Mouse (Mus musculus) adrenal gland, postnatal 0 days (tissue): ENCODE data around the gene Akr1c18. TPM values are rescaled to one million over a fixed set of nuclear protein-coding genes. Genes with fewer than 3 reads are reported as not detected.

ENCODE experiments used
- polyA plus RNA-seq: library from polyadenylated mRNA; unstranded; fragments of >200 nt; fragmentation: Nextera tagmentation; extraction: Ambion mirVana; gene quantifications from 2 replicates; pipeline ENCODE4 v1.2.1, GENCODE M21; 2015

Gene Akr1c18
- 48.1 and 52.5 TPM in 2 replicates for polyA plus RNA-seq

DNA sequence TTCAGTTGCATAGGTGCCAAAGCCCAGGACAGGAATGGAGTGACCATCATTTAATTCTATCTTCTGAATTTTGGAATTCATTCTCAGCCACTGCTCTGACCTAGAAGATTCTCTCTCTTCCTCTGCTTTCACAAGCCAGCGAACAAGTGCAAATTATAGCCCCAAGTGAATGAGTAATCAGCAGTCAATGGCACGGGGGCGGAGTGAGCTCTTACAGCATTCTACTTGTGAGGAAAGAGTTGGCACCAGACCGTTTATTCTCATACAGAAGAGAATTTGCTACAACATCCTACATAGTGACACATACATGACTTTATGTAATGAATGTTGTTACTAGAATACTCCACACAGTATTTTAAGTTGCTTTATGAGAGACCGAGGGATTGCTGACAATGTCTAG is at the start of gene Akr1c18:
Gene Akr1c18 (minus strand): TSS at position 137 of the 400 bp plus-strand sequence.

DNA sequence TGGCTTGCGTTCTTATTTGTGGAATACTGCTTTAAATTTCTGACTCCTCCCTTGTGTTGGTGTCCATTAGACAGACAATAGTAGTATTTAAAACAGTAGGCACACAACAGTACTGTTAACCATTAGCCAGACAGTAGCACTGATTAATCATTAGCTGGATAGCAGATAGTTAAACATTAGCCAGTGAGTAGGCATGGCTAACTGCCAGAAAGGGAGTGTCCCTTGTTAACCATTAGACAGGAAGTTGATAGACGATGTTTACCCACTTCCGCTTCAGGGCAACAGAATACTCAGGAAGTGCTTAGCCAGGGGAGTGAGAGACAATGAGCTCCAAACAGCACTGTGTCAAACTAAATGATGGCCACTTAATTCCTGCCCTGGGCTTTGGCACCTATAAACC is 40.5 kb upstream of the Akr1c18 start, which contains the start of gene Akr1c13:
Gene Akr1c13 (plus strand): TSS at position 247 of the 400 bp plus-strand sequence.

Other genes with a start within 250 kb of the Akr1c18 start
- gene Net1, start 232.4 kb downstream of the Akr1c18 start, polyA plus RNA-seq = 39.1 and 40.8 TPM in 2 replicates
- 0.27 TPM in 1 of 2 replicates, not detected in the other for gene Tubal3, start 232.4 kb downstream of the Akr1c18 start, polyA plus RNA-seq
- gene Ucn3, start 205.3 kb downstream of the Akr1c18 start, polyA plus RNA-seq = not detected in 2 replicates
- 10.3 and 24.3 TPM in 2 replicates for gene Akr1c14, start 101.6 kb downstream of the Akr1c18 start, polyA plus RNA-seq
- 46.2 and 50.8 TPM in 2 replicates for gene Akr1c13, start 40.5 kb upstream of the Akr1c18 start, polyA plus RNA-seq
- gene Akr1c19, start 78.0 kb upstream of the Akr1c18 start, polyA plus RNA-seq = 2.0 and 5.6 TPM in 2 replicates
- gene Akr1c12, start 128.8 kb upstream of the Akr1c18 start, polyA plus RNA-seq = 1.9 and 3.9 TPM in 2 replicates